Mouse (Mus musculus): ENCODE measurements around the gene Dlx5. TPM values are rescaled to one million over a fixed set of nuclear protein-coding genes. Genes with fewer than 3 reads are reported as not detected.

Gene Dlx5
- polyA plus RNA-seq, 1 experiment from 2014 or later: 0.41 TPM

DNA sequence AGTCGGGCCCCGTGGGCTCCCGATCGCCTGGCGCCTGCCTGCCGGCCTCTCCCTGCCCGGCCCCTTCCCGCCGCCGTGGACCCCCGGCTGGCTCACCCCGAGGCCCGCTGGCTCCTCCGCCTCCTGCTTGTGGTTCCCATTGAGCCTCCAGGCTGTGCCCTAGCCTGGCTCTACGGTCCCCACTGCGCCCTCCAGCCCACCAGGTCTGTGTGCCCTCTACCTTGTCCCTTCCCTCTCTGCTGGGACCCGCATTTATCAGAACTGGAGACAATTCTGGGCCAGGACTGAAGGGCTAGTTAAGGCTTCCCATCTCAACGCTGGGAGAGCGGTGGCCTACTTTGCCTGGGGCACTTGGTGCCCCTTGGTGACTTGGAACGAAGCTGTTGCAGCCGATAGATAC lies 17.9 kb downstream of the Dlx5 start:
- peaks cover 25% of the 10 kb centered on the region for H3K4me1 ChIP-seq
- H3K4me3 ChIP-seq (replicated peaks): peak overlapping the region; percentile 32
- H3K27ac ChIP-seq (replicated peaks): no peak overlapping the region
- WGBS: 2% methylated on average over 20 of the region's 21 CpGs
- ATAC-seq (ENCODE audit: low FRiP score): peak; percentile 30; the same call in 1 of the 2 replicates
- H3K36me3 ChIP-seq: no peaks in the 10 kb centered on the region
- H3K9me3 ChIP-seq (replicated peaks): no peaks in the 10 kb centered on the region
- H3K27me3 ChIP-seq (replicated peaks): peaks cover 82% of the 10 kb centered on the region
- peak overlapping the region; percentile 60 for H3K4me2 ChIP-seq
- H3K9ac ChIP-seq (replicated peaks): no peak overlapping the region

DNA sequence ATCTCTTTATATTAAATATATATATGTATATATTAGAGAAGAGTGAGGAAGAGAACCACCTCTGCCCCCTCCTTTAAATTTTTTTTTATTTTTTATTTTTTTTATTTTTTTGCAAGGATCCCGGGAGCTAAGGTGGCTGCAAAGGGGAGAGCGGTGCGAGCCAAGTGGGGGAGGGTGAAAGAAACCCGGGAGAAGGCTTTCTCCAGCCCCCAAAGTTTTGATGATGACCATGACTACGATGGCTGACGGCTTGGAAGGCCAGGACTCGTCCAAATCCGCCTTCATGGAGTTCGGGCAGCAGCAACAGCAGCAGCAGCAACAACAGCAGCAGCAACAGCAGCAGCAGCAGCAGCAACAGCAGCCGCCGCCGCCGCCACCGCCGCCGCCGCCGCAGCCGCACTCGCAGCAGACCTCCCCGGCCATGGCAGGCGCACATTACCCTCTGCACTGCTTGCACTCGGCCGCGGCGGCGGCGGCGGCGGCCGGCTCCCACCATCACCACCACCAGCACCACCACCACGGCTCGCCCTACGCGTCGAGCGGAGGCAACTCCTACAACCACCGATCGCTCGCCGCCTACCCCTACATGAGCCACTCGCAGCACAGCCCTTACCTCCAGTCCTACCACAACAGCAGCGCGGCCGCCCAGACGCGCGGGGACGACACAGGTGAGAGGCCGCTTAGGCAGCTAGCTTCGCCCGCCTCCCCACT lies 18.6 kb downstream of the Dlx5 start, which contains the start of gene Dlx6:
TSS of gene Dlx6 (plus strand) at position 175 of the 711 bp plus-strand sequence.
- Histone ChIP-seq H3K27me3 (replicated peaks) (peaks cover 81% of the 10 kb centered on the region), H3K4me1 (peaks cover 25% of the 10 kb centered on the region), H3K4me3 (replicated peaks) (peak within 1 kb of the TSS; percentile 32), H3K4me2 (peak within 1 kb of the TSS; percentile 60), H3K36me3 (no peaks in the 10 kb centered on the region), H3K9ac (replicated peaks) (no peak within 1 kb of the TSS), H3K27ac (replicated peaks) (no peak within 1 kb of the TSS), H3K9me3 (replicated peaks) (no peaks in the 10 kb centered on the region)
- under 1% methylated on average over 39 of the region's 52 CpGs for WGBS
- ATAC-seq (ENCODE audit: low FRiP score): peak; percentile 70

- H3K27me3 ChIP-seq (replicated peaks): peaks cover 84% of the 10 kb centered on the region
- no peaks in the 10 kb centered on the region for H3K36me3 ChIP-seq
- H3K9me3 ChIP-seq (replicated peaks): no peaks in the 10 kb centered on the region
- H3K27ac ChIP-seq (replicated peaks): no peak overlapping the region
- H3K4me2 ChIP-seq: peak overlapping the region; percentile 60
- H3K4me3 ChIP-seq (replicated peaks): peak overlapping the region; percentile 32
- no peak overlapping the region for H3K9ac ChIP-seq (replicated peaks)
- WGBS: 0% methylated on average over 23 of the region's 23 CpGs
- peaks cover 25% of the 10 kb centered on the region for H3K4me1 ChIP-seq
- no peak for ATAC-seq (ENCODE audit: low FRiP score)
These were observed 19.3 kb downstream of the Dlx5 start for GRCm38 (mm10) chr6:6862611-6863010.

DNA sequence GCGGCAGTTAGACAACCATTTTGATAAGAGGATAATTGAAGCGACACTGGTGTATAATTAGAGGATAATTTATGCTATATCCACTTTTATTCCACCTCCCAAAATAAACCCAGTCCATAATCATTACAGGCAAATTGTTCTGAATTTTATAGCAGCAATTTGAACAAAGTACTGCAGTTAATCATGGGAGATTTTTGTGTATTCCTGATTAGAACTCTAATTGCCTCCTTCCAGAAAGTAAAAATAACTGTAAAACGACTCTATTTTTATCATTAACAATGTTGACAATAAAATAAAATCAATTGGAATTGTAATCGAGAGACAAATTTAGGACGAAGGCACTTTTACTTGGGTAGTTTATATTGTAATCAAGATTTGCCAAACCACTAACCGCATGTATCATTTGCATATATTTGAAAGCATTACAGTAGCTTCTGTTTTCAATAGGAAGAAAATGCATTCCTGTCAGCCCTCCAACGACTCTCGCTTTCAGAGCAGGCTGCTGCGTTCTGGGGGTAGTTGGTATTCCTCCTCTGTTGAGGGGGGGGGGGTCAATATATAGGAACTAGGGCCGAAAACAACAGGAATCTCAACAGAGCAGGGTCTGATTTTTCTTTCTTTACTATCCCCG lies 20.0 kb downstream of the Dlx5 start:
- WGBS: 1% methylated on average over 11 of the region's 11 CpGs
- Histone ChIP-seq H3K4me3 (replicated peaks) (no peak overlapping the region), H3K36me3 (no peaks in the 10 kb centered on the region), H3K9me3 (replicated peaks) (no peaks in the 10 kb centered on the region), H3K4me1 (peaks cover 25% of the 10 kb centered on the region), H3K4me2 (peak overlapping the region; percentile 60; the same call in 1 of the 2 replicates), H3K27ac (replicated peaks) (no peak overlapping the region), H3K9ac (replicated peaks) (no peak overlapping the region), H3K27me3 (replicated peaks) (peaks cover 85% of the 10 kb centered on the region)
- no peak for ATAC-seq (ENCODE audit: low FRiP score)

GRCm38 (mm10) chr6:6861086-6861797 lies 20.6 kb downstream of the Dlx5 start:
- Histone ChIP-seq H3K4me2 (no peak overlapping the region), H3K27me3 (replicated peaks) (peaks cover 86% of the 10 kb centered on the region)
- WGBS: under 1% methylated on average over 21 of the region's 21 CpGs

GRCm38 (mm10) chr6:6860411-6861085 lies 21.3 kb downstream of the Dlx5 start:
- H3K9me3 ChIP-seq (replicated peaks): no peaks in the 10 kb centered on the region
- no peak for ATAC-seq (ENCODE audit: low FRiP score)
- no peak overlapping the region for H3K4me2 ChIP-seq
- H3K27me3 ChIP-seq (replicated peaks): peaks cover 86% of the 10 kb centered on the region
- H3K27ac ChIP-seq (replicated peaks): no peak overlapping the region
- WGBS: under 1% methylated on average over 33 of the region's 33 CpGs
- no peaks in the 10 kb centered on the region for H3K36me3 ChIP-seq
- no peak overlapping the region for H3K4me3 ChIP-seq (replicated peaks)
- no peak overlapping the region for H3K9ac ChIP-seq (replicated peaks)
- H3K4me1 ChIP-seq: peaks cover 28% of the 10 kb centered on the region

More at GRCm38 (mm10) chr6:6861086-6861797, 20.6 kb downstream of the Dlx5 start:
- H3K27ac ChIP-seq (replicated peaks): no peak overlapping the region
- no peak for ATAC-seq (ENCODE audit: low FRiP score)
- no peaks in the 10 kb centered on the region for H3K36me3 ChIP-seq
- peaks cover 28% of the 10 kb centered on the region for H3K4me1 ChIP-seq
- H3K4me3 ChIP-seq (replicated peaks): no peak overlapping the region
- no peak overlapping the region for H3K9ac ChIP-seq (replicated peaks)
- no peaks in the 10 kb centered on the region for H3K9me3 ChIP-seq (replicated peaks)

DNA sequence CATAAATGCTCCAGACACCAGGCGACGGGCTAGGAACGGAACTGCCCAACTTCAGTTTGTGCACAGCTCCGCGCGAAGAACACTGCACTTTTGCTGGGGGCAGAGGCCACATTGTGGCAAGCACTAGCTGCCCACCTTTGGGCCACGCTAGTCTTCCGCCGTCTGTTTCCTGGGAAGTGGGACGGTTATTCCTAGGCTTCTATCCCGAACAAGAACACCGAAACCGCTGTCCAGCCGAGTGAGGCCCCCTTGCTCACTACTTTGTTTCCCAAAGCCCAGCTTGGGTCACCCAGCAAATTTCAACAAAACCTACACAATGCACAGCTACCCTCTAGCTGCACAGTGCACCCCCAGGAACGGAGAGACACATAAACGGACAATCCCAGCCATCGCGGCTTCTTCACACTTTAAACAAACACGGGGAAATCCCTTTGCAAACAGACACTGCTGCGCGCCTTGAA lies 21.9 kb downstream of the Dlx5 start:
- H3K36me3 ChIP-seq: no peaks in the 10 kb centered on the region
- WGBS: under 1% methylated on average over 21 of the region's 21 CpGs
- H3K4me2 ChIP-seq: no peak overlapping the region
- peaks cover 28% of the 10 kb centered on the region for H3K4me1 ChIP-seq
- no peak overlapping the region for H3K9ac ChIP-seq (replicated peaks)
- ATAC-seq (ENCODE audit: low FRiP score): no peak
- no peak overlapping the region for H3K4me3 ChIP-seq (replicated peaks)
- H3K27ac ChIP-seq (replicated peaks): no peak overlapping the region
- no peaks in the 10 kb centered on the region for H3K9me3 ChIP-seq (replicated peaks)
- peaks cover 86% of the 10 kb centered on the region for H3K27me3 ChIP-seq (replicated peaks)

GRCm38 (mm10) chr6:6859111-6859949 lies 22.6 kb downstream of the Dlx5 start:
- ATAC-seq (ENCODE audit: low FRiP score): no peak
- peaks cover 87% of the 10 kb centered on the region for H3K27me3 ChIP-seq (replicated peaks)
- H3K9me3 ChIP-seq (replicated peaks): no peaks in the 10 kb centered on the region
- no peak overlapping the region for H3K9ac ChIP-seq (replicated peaks)
- H3K27ac ChIP-seq (replicated peaks): no peak overlapping the region
- 2% methylated on average over 19 of the region's 19 CpGs for WGBS
- no peak overlapping the region for H3K4me2 ChIP-seq
- peaks cover 28% of the 10 kb centered on the region for H3K4me1 ChIP-seq
- H3K4me3 ChIP-seq (replicated peaks): no peak overlapping the region
- no peaks in the 10 kb centered on the region for H3K36me3 ChIP-seq

- no peak overlapping the region for H3K4me3 ChIP-seq (replicated peaks)
These were observed 23.3 kb downstream of the Dlx5 start for GRCm38 (mm10) chr6:6858571-6858970.

GRCm38 (mm10) chr6:6857766-6858165 lies 24.1 kb downstream of the Dlx5 start:
- Histone ChIP-seq H3K27me3 (replicated peaks) (peaks cover 85% of the 10 kb centered on the region), H3K9me3 (replicated peaks) (no peaks in the 10 kb centered on the region), H3K36me3 (no peaks in the 10 kb centered on the region), H3K27ac (replicated peaks) (no peak overlapping the region), H3K9ac (replicated peaks) (no peak overlapping the region), H3K4me2 (no peak overlapping the region), H3K4me1 (peaks cover 15% of the 10 kb centered on the region), H3K4me3 (replicated peaks) (no peak overlapping the region)
- WGBS: 16% methylated on average over 2 of the region's 2 CpGs
- no peak for ATAC-seq (ENCODE audit: low FRiP score)

More at GRCm38 (mm10) chr6:6858571-6858970, 23.3 kb downstream of the Dlx5 start:
- H3K36me3 ChIP-seq: no peaks in the 10 kb centered on the region
- peaks cover 23% of the 10 kb centered on the region for H3K4me1 ChIP-seq
- 0% methylated on average over 1 of the region's 1 CpGs for WGBS
- no peak overlapping the region for H3K9ac ChIP-seq (replicated peaks)
- no peaks in the 10 kb centered on the region for H3K9me3 ChIP-seq (replicated peaks)
- no peak for ATAC-seq (ENCODE audit: low FRiP score)
- no peak overlapping the region for H3K27ac ChIP-seq (replicated peaks)
- peaks cover 84% of the 10 kb centered on the region for H3K27me3 ChIP-seq (replicated peaks)
- no peak overlapping the region for H3K4me2 ChIP-seq

Data from neural tube, embryonic 15.5 days (tissue).